Mouse (Mus musculus) bone marrow, adult 2 months (tissue): ENCODE measurements around the gene Tnxb. TPM values are rescaled to one million over a fixed set of nuclear protein-coding genes. Genes with fewer than 3 reads are reported as not detected.
"Not testable (repeated sequence)": the region's sequence is repeated elsewhere in the genome, so short reads cannot be mapped to it uniquely, and the experiment has no call there.

Source experiments
- H3K27ac ChIP-seq: fragments of 200-500 bp; 2 replicates; pipeline ENCODE4 v1.5.1; 2012; ENCODE audit warnings: low read depth, mild to moderate bottlenecking, control low read depth, inconsistent platforms, low read length; ENCODE audit not compliant: control insufficient read depth, poor library complexity, insufficient read depth
- H3K4me1 ChIP-seq: fragments of 200-500 bp; 2 replicates; pipeline ENCODE4 v1.6.1; 2011; ENCODE audit warnings: low read length; ENCODE audit not compliant: control insufficient read depth, insufficient read depth
- H3K4me3 ChIP-seq: fragments of 200-500 bp; replicated peaks from 2 replicates; pipeline ENCODE3; 2011; ENCODE audit warnings: mild to moderate bottlenecking, low read depth, low read length, control low read depth; ENCODE audit not compliant: control insufficient read depth
- CTCF ChIP-seq: fragments of 200-500 bp; IDR thresholded peaks from 2 replicates; pipeline ENCODE4 v1.5.1; 2011; ENCODE audit warnings: low read length, control low read depth; ENCODE audit not compliant: control insufficient read depth, insufficient read depth
- POLR2A ChIP-seq: fragments of 200-500 bp; IDR thresholded peaks from 2 replicates; pipeline ENCODE4 v1.6.1; 2011; ENCODE audit warnings: low read depth, mild to moderate bottlenecking, control low read depth, low read length, borderline replicate concordance; ENCODE audit not compliant: control insufficient read depth
- WGBS: fragments of 180-500 bp; shearing (Covaris S2); methylation state at CpG from one replicate; pipeline ENCODE4 v1.1.7; 2018; 5-methylcytosine and 5-hydroxymethylcytosine counted together
- polyA plus RNA-seq: library from polyadenylated mRNA; stranded (reverse); fragments of >200 nt; gene quantifications from 2 replicates; pipeline ENCODE4 v1.2.4, GENCODE M21; 2011; ENCODE audit warnings: low replicate concordance; ENCODE audit not compliant: missing spikeins, insufficient read depth, insufficient read length

The Tnxb gene
- polyA plus RNA-seq, 1 experiment: 0.17 TPM

DNA sequence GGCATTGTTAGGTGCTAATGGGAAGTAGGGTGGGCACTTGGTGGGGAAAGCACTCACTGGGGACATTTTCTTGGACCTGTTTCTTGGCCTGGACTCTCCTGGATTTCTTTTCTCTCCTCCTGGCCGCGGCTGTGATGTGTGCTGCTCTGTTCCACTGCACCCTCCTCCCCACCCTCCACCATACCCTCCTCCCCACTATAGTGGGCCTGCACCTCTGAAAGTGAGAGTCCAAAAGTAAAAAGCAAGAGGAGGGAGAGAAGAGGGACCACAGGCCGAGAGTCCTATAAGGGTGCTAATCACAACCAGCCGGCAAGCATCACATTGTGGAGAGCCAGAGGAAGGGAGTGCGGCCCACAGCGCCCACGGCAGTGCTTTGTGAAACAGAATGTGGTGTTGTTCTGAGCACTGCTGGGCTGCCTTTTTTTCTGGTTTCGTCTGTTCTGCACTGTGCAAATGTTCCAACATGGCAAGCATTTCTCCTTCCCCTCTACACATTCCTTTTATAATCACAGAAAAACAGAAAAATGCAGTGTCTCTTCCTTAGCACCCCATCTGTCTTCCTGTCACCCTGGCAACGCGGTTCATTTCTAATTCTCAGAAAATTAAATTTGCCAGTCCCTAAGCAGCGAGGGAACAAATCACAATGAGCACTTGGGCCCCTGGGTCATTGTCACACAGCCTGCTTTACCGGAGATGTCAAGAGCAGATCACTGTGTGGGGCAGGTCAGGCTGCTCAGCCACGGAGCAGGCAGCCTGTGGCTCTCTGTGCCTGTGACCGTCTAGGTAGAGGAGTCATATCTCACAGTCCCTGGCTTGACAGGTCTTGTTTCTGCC, 29.5 kb downstream of the Tnxb start:
- Histone ChIP-seq H3K4me1 (no peaks in the 10 kb centered on the region), H3K4me3 (no peak overlapping the region), H3K27ac (no peak overlapping the region)
- WGBS: 59% methylated on average over 14 of the region's 14 CpGs
- TF ChIP-seq CTCF (no peak), POLR2A (no peak)

DNA sequence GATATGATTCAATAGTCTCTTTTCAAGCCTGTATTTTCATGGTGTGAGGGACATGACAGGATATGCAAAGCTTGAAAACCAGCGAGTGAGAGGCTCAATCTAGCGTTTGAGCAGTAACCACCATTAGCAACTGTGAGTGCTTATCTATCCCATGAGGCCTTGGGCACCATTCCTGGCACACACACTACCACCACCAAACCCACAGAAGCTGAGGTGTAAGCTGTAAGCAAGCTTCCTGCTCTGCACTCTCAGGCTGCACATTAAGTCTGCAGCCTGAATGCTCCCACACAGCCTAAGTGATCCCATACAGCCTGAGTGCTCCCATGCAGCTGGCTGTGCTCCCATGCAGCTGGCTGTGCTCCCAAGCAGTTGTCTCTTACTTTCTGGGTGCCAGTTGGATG, 30.3 kb downstream of the Tnxb start:
- no peak for TF ChIP-seq POLR2A
- no peak for TF ChIP-seq CTCF
- WGBS: 7% methylated on average over 2 of the region's 2 CpGs
- Histone ChIP-seq H3K27ac (no peak overlapping the region), H3K4me3 (no peak overlapping the region), H3K4me1 (no peaks in the 10 kb centered on the region)

DNA sequence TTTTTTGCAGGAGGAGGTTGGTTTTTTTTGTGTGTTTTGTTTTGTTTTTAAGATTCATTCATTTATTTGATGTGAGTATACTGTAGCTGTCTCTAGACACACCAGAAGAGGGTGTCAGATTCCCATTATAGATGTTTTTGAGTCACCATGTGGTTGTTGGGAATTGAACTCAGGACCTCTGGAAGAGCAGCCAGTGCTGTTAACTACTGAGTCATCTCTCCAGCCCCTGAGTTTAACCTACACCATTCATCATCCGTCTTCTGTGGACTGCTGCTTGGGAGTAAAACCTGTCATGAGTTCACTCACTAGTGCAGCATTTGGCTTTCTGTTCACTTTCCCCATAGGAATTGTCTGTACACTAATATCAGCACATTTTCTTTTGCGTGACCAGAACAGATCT, 36.1 kb downstream of the Tnxb start:
- not testable (repeated sequence) for H3K4me3 ChIP-seq, H3K4me1 ChIP-seq, H3K27ac ChIP-seq
- WGBS: 79% methylated on average over 2 of the region's 2 CpGs

DNA sequence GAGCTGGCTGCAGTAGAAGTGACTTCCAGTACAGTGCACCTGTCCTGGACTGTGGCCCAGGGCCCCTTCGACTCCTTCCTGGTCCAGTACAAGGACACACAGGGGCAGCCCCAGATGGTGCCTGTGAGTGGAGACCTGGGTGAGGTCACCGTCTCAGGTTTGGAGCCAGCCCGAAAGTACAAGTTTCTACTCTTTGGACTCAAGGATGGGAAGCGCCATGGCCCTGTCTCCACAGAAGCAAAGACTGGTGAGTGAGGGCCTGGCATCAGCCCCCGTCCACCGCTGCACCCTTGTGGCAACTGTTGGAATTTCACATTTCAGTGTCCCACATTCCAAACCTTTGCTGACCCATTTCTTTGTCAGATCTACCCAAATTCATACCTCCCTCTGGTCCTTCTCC, 42.6 kb downstream of the Tnxb start:
- no peak overlapping the region for H3K27ac ChIP-seq
- TF ChIP-seq POLR2A (no peak), CTCF (peak; percentile 51)
- no peak overlapping the region for H3K4me3 ChIP-seq
- H3K4me1 ChIP-seq: no peaks in the 10 kb centered on the region
- WGBS: 32% methylated on average over 6 of the region's 6 CpGs

DNA sequence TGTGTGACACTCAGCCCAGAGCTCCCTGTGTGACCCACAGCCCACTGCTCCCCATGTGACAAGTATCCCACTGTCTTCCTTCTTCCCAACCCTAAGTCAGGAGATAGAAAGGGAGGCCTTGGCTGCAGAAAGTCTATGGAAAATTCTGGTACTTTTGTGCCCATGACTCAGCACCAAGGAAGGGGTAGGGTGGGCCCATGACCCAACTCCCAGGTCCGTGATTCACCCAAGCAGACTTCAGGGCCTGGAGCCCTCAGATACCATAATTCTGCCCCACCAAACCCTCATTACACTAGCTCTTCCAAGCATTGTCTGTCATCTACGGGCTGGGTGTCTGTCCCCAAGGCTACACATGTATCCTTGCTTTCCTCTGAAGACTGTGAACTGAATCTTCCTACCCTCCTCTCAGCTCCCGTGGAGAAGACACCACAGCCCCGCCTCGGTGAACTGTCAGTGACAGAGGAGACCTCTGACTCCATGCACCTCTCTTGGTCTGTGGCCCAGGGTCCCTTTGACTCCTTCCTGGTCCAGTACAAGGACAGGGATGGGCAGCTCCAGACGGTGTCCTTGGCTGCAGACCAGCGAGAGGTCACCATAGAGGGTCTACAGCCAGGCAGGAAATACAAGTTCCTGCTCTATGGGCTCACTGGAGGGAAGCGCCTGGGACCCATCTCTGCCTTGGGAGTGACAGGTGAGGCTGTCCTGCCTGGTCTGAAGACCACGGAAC, 44.0 kb downstream of the Tnxb start:
- not testable (repeated sequence) for H3K4me1 ChIP-seq, H3K27ac ChIP-seq, H3K4me3 ChIP-seq
- 62% methylated on average over 9 of the region's 9 CpGs for WGBS

DNA sequence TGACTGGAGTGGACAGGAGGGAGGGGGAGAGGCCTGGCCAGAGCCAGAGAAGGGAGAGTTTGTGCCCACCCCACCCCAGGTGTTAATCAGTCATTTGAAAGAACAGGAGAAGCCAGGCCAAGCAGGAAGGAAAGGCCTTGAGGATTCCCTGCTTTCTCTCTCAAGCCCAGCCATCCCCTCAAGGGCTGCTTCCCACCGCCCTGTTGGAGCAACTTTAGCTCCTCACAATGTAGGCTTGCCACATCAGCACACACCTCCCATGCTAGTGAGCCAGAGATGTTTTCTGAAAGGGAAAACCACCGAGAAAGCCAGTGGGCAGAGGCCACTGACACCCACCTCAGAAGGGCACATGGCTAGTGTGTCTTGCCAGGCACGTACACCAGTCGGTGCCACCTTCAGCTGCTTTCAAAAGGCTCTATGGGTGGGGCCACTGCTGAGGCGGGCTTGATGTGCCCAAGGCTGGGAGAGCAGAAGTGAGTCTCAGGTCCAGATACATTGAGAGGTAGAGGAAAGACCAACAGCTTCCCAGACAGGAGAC, 44.6 kb downstream of the Tnxb start:
- not testable (repeated sequence) for H3K4me3 ChIP-seq, H3K4me1 ChIP-seq, H3K27ac ChIP-seq
- 68% methylated on average over 5 of the region's 5 CpGs for WGBS

DNA sequence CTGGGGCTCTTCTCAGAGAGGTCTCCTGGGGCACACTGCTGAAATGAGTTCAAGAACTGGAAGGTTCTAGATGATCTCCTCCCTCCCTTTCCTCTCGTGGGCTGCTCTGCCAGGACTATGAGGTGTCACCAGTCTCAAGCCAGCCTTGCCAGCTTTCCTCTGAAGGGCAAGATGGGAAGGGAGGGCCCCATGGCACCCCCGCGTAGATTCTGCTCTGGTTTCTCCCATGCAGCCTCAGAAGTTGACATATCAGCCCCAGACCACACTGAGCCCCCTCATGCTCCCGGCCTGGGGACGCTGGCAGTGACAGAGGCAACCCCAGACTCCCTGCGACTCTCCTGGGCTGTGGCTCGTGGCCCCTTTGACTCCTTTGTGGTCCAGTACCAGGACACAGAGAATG, 45.1 kb downstream of the Tnxb start:
- WGBS: 77% methylated on average over 7 of the region's 7 CpGs
- not testable (repeated sequence) for H3K27ac ChIP-seq, H3K4me3 ChIP-seq, H3K4me1 ChIP-seq

DNA sequence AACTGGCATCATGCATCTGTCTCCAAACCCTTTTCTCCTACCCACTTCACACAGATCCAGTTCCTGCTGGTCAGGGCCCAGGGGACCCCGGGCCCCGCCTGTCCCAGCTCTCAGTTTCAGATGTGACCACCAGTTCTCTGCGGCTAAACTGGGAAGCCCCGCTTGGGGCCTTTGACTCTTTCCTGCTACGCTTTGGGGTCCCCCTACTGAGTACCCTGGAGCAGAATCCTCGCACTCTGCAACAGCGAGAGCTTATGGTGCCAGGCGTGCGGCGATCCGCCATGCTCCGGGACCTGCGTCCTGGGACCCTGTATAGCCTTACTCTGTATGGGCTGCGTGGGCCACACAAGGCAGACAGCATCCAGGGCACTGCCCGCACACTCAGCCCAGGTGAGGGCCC, 45.9 kb downstream of the Tnxb start:
- Histone ChIP-seq H3K4me3 (no peak overlapping the region), H3K4me1 (no peaks in the 10 kb centered on the region), H3K27ac (no peak overlapping the region; the same call in 1 of the 2 replicates)
- no peak for TF ChIP-seq CTCF
- no peak for TF ChIP-seq POLR2A
- 80% methylated on average over 15 of the region's 15 CpGs for WGBS

DNA sequence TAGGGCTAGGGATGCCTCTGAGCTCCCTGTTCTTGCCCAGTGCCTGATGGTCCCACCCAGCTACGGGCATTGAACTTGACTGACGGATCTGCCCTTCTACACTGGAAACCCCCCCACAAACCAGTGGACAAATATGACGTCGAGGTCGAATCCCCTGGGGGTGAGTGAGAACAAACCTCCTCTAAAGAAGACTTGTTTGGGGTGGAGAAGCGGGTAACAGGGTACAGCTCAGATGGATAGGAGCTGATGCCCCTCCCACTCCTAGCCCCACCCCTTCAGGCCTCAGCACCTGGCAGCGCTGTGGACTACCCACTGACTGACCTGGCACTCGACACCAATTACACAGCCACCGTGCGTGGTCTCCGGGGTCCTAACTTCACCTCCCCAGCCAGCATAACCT, 47.1 kb downstream of the Tnxb start:
- TF ChIP-seq POLR2A (no peak), CTCF (no peak)
- no peak overlapping the region for H3K4me3 ChIP-seq
- H3K27ac ChIP-seq: no peak overlapping the region
- no peaks in the 10 kb centered on the region for H3K4me1 ChIP-seq
- WGBS: 70% methylated on average over 11 of the region's 11 CpGs

DNA sequence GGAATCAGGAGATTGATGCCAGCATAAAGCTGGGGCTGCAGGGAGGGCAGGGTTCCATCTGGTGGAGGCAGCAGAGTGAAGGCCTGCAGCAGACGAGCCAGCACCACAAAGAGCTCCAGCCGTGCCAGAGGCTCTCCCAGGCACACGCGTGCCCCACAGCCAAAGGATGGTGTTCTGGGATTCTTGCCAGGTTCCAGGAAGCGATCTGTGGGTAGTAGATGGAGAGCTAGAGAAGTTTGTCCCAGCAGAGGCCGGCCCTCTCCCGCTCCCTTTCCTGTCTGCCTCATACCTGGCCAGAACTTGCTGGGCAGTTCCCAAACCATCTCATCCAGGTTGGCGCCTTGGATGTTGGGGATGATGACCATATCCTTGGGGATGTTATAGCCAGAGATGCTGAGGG, 49.6 kb downstream of the Tnxb start:
- not testable (repeated sequence) for H3K27ac ChIP-seq, H3K4me3 ChIP-seq, H3K4me1 ChIP-seq
- 71% methylated on average over 8 of the region's 8 CpGs for WGBS

DNA sequence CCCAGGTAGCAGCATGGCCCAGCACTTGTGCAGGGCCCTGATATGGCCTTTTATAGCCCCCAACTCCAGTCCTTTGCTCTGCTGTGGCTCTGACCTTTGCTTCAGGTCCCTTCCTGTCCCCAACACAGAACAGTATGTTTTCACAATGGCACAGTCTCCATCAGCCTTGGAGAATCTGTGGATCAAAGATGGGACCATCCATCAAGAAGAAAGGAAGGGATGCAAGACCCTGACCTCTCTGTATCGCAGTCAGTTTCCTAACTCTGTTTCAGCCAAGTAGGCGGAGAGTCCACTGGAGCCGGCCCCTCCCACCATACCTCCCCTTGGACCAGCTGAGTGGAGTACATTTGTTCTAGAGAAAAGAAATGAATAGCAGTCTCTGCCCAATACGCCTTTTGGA, 51.9 kb downstream of the Tnxb start:
- not testable (repeated sequence) for H3K4me1 ChIP-seq, H3K4me3 ChIP-seq, H3K27ac ChIP-seq
- 82% methylated on average over 3 of the region's 4 CpGs for WGBS
